Mouse (Mus musculus) liver, adult 2 months (tissue): ENCODE results near the gene Sfmbt2. TPM values are rescaled to one million over a fixed set of nuclear protein-coding genes. Genes with fewer than 3 reads are reported as not detected.

Experiments
- DNase-seq: peaks from one replicate; pipeline ENCODE4 v3.0.0-alpha.2; 2011; ENCODE audit warnings: low read depth, low spot score; ENCODE audit errors: extremely low read depth
- H3K27ac ChIP-seq: fragments of 200-500 bp; replicated peaks from 2 replicates; pipeline ENCODE4 v1.5.1; 2012; ENCODE audit warnings: low read depth, mild to moderate bottlenecking, control low read depth, inconsistent platforms, low read length; ENCODE audit not compliant: insufficient read depth
- H3K27me3 ChIP-seq: fragments of 200-500 bp; 2 replicates; pipeline ENCODE4 v1.6.1; 2012; ENCODE audit warnings: mild to moderate bottlenecking, moderate library complexity, low read length, inconsistent platforms; ENCODE audit not compliant: control insufficient read depth, insufficient read depth
- H3K36me3 ChIP-seq: fragments of 200-500 bp; 2 replicates; pipeline ENCODE4 v1.6.1; 2012; ENCODE audit warnings: low read length, inconsistent platforms; ENCODE audit not compliant: control insufficient read depth, insufficient read depth
- H3K4me1 ChIP-seq: fragments of 200-500 bp; 2 replicates; pipeline ENCODE4 v1.6.1; 2011; ENCODE audit warnings: low read length; ENCODE audit not compliant: control insufficient read depth, insufficient read depth
- H3K4me3 ChIP-seq: fragments of 200-500 bp; 2 replicates; pipeline ENCODE4 v1.5.1; 2011; ENCODE audit warnings: low read depth, mild to moderate bottlenecking, control low read depth, low read length, moderate library complexity; ENCODE audit not compliant: insufficient read depth
- H3K79me2 ChIP-seq: fragments of 200-500 bp; 2 replicates; pipeline ENCODE4 v1.6.1; 2012; ENCODE audit warnings: inconsistent platforms, mild to moderate bottlenecking, low read length, moderate library complexity; ENCODE audit not compliant: control insufficient read depth, insufficient read depth
- H3K9ac ChIP-seq: fragments of 200-500 bp; 2 replicates; pipeline ENCODE4 v1.6.1; 2012; ENCODE audit warnings: low read depth, mild to moderate bottlenecking, control low read depth, inconsistent platforms, low read length
- CTCF ChIP-seq: fragments of 200-500 bp; IDR thresholded peaks from 2 replicates; pipeline ENCODE4 v1.5.1; 2011; ENCODE audit warnings: low read depth, low read length, control low read depth
- POLR2A ChIP-seq: fragments of 200-500 bp; IDR thresholded peaks from 2 replicates; pipeline ENCODE4 v1.6.1; 2011; ENCODE audit warnings: low read length, control low read depth; ENCODE audit not compliant: insufficient read depth; ENCODE audit errors: extremely low read depth
- WGBS: fragments of 180-500 bp; shearing (Covaris S2); methylation state at CpG from one replicate; pipeline ENCODE4 v1.1.7; 2018; 5-methylcytosine and 5-hydroxymethylcytosine counted together
- polyA plus RNA-seq: library from polyadenylated mRNA; depleted of rRNA; stranded (reverse); fragments of >200 nt; gene quantifications from 2 replicates; pipeline ENCODE4 v1.2.3, GENCODE M21; 2012
- total RNA-seq: library from RNA; depleted of rRNA; stranded (reverse); fragments of >200 nt; gene quantifications from 2 replicates; pipeline ENCODE4 v1.2.3, GENCODE M21; 2014

The Sfmbt2 gene
- total and polyA plus RNA-seq, 2 experiments = under 0.01 to 0.06 TPM

DNA sequence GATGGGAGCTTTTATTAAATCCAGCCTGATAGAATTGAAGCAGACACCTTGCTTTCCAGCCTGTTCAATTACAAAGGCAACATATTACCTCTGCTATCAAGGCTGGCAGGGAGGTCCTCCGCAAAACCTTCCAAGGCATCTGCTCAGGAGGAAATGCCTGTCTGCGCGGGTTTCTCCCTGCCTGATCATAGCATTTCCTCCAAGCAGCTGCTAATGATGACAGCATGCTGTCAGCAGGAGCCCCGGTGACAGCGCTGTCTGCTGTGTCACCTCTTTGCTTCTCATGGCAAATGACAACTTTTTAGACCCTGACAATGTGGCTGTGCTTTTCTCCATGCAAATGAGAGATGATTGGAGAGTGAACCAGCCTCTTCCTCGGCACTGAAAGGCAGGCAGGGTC is 199.1 kb downstream of the Sfmbt2 start:
- Histone ChIP-seq H3K36me3 (no peaks in the 10 kb centered on the region), H3K27ac (no peak overlapping the region), H3K27me3 (no peaks in the 10 kb centered on the region), H3K4me3 (no peak overlapping the region), H3K9ac (no peak overlapping the region), H3K79me2 (no peaks in the 10 kb centered on the region), H3K4me1 (no peaks in the 10 kb centered on the region)
- DNase-seq = no peak
- WGBS = 64% methylated on average over 6 of the region's 6 CpGs
- no peak for TF ChIP-seq CTCF
- no peak for TF ChIP-seq POLR2A

DNA sequence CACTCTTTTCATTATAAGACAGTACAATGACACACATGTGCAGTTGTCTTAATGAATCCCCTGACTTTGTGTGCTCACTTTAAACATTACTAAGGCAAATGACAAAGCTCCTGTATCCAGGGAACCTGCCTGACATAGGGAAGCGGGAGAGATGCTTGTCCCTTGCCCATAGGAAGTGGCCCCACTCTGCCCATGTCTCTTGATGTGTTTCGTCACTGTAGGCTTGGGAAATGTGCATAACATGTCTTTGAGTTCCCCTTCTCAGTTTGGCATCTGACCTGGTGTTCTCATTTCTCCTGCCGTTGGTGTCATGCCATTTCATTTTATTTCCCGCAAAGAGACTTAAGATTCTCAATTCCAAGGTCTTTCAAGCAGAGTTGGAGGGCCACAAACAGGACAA is 202.0 kb downstream of the Sfmbt2 start:
- no peaks in the 10 kb centered on the region for H3K36me3 ChIP-seq
- H3K9ac ChIP-seq = no peak overlapping the region
- DNase-seq = no peak
- H3K4me1 ChIP-seq = no peaks in the 10 kb centered on the region
- TF ChIP-seq CTCF (no peak), POLR2A (no peak)
- no peak overlapping the region for H3K4me3 ChIP-seq
- 94% methylated on average over 4 of the region's 4 CpGs for WGBS
- no peaks in the 10 kb centered on the region for H3K79me2 ChIP-seq
- no peak overlapping the region for H3K27ac ChIP-seq
- H3K27me3 ChIP-seq = no peaks in the 10 kb centered on the region

DNA sequence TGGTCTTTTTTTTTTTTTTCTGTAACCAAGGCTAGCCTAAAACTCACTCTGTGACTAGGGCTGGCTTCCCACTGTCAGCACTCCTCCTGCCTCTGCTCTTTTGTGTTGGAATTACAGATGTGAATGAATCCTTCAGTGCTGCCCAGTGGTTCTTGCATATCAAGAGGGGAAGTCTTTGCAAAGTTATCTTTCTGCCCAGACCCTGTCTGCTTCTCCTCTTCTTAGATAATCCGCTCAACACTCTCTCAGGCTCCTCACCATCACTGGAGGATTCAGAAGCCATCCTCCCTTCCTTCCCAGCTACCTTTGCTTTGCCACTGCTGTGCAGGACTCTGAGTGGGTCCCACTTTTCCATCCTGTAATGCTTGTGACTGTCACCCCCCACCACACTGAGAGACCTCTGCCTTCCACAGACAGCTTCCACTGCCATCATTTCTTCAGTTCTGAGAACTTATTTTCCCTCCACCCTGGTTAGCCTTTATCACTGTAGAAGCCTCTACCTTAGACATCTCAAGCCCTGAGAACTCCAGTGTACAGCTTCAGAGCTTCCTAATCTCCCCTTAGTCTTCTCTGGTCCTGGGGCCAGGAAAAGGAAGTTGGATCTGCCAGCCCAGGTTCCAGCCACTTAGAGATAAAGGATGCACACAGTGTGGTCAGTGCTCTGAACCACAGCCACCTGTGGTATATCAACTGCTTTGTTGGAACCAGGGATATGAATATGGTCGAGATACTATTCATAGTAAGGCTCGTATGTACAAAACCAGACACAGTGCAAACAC is 205.8 kb downstream of the Sfmbt2 start:
- no peak for TF ChIP-seq POLR2A
- no peak for TF ChIP-seq CTCF
- no peaks in the 10 kb centered on the region for H3K79me2 ChIP-seq
- H3K36me3 ChIP-seq = no peaks in the 10 kb centered on the region
- H3K4me1 ChIP-seq = no peaks in the 10 kb centered on the region
- no peak overlapping the region for H3K27ac ChIP-seq
- H3K27me3 ChIP-seq = no peaks in the 10 kb centered on the region
- H3K9ac ChIP-seq = no peak overlapping the region
- H3K4me3 ChIP-seq = no peak overlapping the region
- 74% methylated on average over 3 of the region's 3 CpGs for WGBS
- DNase-seq = no peak

DNA sequence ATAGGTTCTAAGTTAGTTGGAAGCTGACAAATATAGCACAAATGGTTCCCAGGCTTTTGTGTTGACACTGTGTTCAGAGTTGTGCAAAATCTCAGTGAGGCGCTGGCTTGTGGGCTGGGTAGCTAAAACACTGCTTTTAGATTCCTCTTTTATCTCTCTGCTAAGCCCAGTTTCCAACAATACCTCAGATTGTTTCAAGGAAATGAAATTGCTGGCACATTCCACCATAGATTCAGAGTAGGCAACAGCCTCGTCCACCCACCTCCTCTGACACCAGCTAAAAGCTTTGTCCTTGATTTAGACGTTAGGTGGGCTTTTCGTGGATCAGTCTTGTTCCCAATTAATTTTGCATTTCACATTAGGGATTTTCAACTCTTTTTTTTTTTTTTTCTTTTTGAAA is 212.4 kb downstream of the Sfmbt2 start:
- 78% methylated on average over 4 of the region's 4 CpGs for WGBS
- Histone ChIP-seq H3K27ac (no peak overlapping the region), H3K4me1 (no peaks in the 10 kb centered on the region), H3K27me3 (no peaks in the 10 kb centered on the region), H3K36me3 (no peaks in the 10 kb centered on the region), H3K4me3 (no peak overlapping the region), H3K79me2 (no peaks in the 10 kb centered on the region), H3K9ac (no peak overlapping the region)
- no peak for DNase-seq
- TF ChIP-seq POLR2A (no peak), CTCF (no peak)

DNA sequence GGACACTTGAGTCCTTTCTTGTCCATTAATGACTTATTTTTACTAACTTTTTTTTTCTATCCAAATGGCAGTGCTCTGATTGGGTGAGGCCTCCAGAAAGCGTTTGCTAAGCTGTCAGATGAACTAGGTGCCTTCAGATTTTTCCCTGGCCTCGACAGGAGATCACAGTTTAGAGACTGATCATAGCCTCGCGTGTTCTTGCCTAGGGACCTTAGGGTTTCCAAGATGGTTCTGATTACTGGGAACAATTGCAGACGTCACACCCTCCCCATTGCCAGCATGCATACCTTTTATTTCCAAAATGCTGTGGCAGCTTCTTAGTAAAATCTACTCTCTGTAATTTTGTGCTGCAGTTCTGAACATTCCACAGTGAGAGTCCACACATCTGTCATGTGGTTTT is 212.8 kb downstream of the Sfmbt2 start:
- Histone ChIP-seq H3K27me3 (no peaks in the 10 kb centered on the region), H3K79me2 (no peaks in the 10 kb centered on the region), H3K27ac (no peak overlapping the region), H3K4me3 (no peak overlapping the region), H3K36me3 (no peaks in the 10 kb centered on the region), H3K9ac (no peak overlapping the region), H3K4me1 (no peaks in the 10 kb centered on the region)
- DNase-seq = no peak
- TF ChIP-seq CTCF (no peak), POLR2A (no peak)
- WGBS = 77% methylated on average over 5 of the region's 5 CpGs

DNA sequence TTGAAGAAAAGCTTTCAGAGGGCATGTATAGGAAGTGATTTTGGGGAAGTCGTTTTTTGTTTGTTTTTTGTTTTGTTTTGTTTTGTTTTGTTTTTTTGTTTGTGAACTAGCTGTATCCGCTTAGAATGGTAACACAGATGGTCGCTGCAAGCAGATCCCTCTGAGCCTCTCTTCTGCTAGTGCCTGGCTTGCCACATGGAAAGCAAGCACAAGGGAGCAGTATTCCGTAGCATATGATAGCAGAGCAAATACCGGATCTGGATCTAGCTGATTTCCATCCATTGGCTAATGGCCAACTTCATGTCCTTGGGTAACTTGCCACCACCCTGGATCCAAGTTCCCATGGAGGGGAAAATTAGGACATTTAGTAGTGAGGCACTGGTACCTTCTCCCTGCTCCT is 221.0 kb downstream of the Sfmbt2 start:
- H3K4me1 ChIP-seq = no peaks in the 10 kb centered on the region
- WGBS = 64% methylated on average over 5 of the region's 5 CpGs

More for the DNA sequence above, 221.0 kb downstream of the Sfmbt2 start:
- H3K4me3 ChIP-seq = no peak overlapping the region
- H3K9ac ChIP-seq = no peak overlapping the region
- TF ChIP-seq POLR2A (no peak), CTCF (no peak)
- H3K27ac ChIP-seq = no peak overlapping the region
- no peaks in the 10 kb centered on the region for H3K27me3 ChIP-seq
- no peaks in the 10 kb centered on the region for H3K79me2 ChIP-seq
- peak; percentile 16 for DNase-seq
- no peaks in the 10 kb centered on the region for H3K36me3 ChIP-seq
